Mouse (Mus musculus): ENCODE results near the gene Zan.
A peak's percentile ranks its signal among the peaks of the same experiment; 100 is the strongest.

DNA sequence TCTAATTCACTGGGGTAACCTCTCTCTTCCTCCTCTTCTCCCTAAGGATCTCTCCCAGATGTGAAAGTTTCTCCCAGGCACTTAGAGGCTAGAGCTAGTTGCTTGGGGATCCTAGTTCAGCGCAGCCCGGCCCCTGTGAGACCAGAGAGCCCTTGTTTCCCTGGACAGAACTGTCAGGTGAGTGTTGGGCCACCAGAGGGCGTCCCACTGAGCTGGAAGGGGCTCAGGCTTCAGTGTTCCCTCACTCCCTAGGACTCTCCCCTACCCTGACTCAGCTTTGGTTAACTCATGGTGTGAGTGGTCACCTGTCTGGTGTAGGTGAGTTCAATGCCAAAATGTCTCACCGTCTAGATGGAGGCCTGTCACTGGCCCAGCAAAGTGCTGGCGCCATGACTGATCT is 41.6 kb upstream of the Zan start, which contains the start of gene Gigyf1:
- peak; percentile 70 to 81 (median 70) for TF ChIP-seq CTCF (IDR thresholded peaks at IDR 0.05 in 2 of 3, conservative IDR thresholded peaks at IDR 0.05 in 1 of 3; ENCODE audit: control insufficient read depth in 1 of 3, insufficient read depth in 1 of 3, low read depth in 2 of 3, low read length in 3 of 3, poor library complexity in 1 of 3, severe bottlenecking in 1 of 3)
- no peak for TF ChIP-seq SIN3A (IDR thresholded peaks at IDR 0.05; ENCODE audit: low read length)
- TF ChIP-seq MAFK (IDR thresholded peaks at IDR 0.05; ENCODE audit: borderline replicate concordance, low read depth, low read length): no peak
